Mouse (Mus musculus) hindbrain, embryonic 10.5 days (tissue): ENCODE measurements around the gene Rgs10. TPM values are rescaled to one million over a fixed set of nuclear protein-coding genes. Genes with fewer than 3 reads are reported as not detected.
"Not testable (repeated sequence)": the region's sequence is repeated elsewhere in the genome, so short reads cannot be mapped to it uniquely, and the experiment has no call there.

Experiments
- DNase-seq: peaks from one replicate; pipeline ENCODE4 v3.0.0-alpha.2; 2017; ENCODE audit warnings: low spot score
- H3K27ac ChIP-seq: fragments of 300-500 bp; sonication (generic); 2 replicates; pipeline ENCODE4 v1.5.1; 2016; ENCODE audit warnings: mild to moderate bottlenecking, moderate library complexity
- H3K27me3 ChIP-seq: fragments of 300-500 bp; sonication (generic); 2 replicates; pipeline ENCODE4 v1.6.1; 2016; ENCODE audit warnings: mild to moderate bottlenecking; ENCODE audit not compliant: poor library complexity, insufficient read depth, severe bottlenecking
- H3K36me3 ChIP-seq: fragments of 300-500 bp; sonication (generic); 2 replicates; pipeline ENCODE4 v1.6.1; 2016; ENCODE audit warnings: mild to moderate bottlenecking, moderate library complexity
- H3K4me1 ChIP-seq: fragments of 300-500 bp; sonication (generic); replicated peaks from 2 replicates; pipeline ENCODE4 v1.6.1; 2016; ENCODE audit warnings: mild to moderate bottlenecking
- H3K4me3 ChIP-seq: fragments of 300-500 bp; sonication (generic); 2 replicates; pipeline ENCODE4 v1.5.1; 2016; ENCODE audit warnings: mild to moderate bottlenecking, moderate library complexity
- H3K9me3 ChIP-seq: fragments of 300-500 bp; sonication (generic); 2 replicates; pipeline ENCODE4 v1.6.1; 2016; ENCODE audit warnings: mild to moderate bottlenecking, moderate library complexity
- WGBS: fragments of 180-500 bp; shearing (Covaris S2); methylation state at CpG from one replicate; pipeline ENCODE4 v1.1.7; 2016; 5-methylcytosine and 5-hydroxymethylcytosine counted together
- polyA plus RNA-seq: library from polyadenylated mRNA; unstranded; fragments of >200 nt; fragmentation: Nextera tagmentation; extraction: Ambion mirVana; gene quantifications from 2 replicates; pipeline ENCODE4 v1.2.1, GENCODE M21; 2016

Gene Rgs10
- polyA plus RNA-seq, 1 experiment from 2014 or later: 11.5 TPM

GRCm38 (mm10) chr7:128346522-128346921 is 72.0 kb downstream of the Rgs10 start:
- H3K27ac ChIP-seq: no peak overlapping the region
- no peaks in the 10 kb centered on the region for H3K36me3 ChIP-seq
- no peaks in the 10 kb centered on the region for H3K9me3 ChIP-seq
- H3K27me3 ChIP-seq: no peaks in the 10 kb centered on the region
- WGBS: 88% methylated on average over 2 of the region's 2 CpGs
- no peak for DNase-seq
- H3K4me1 ChIP-seq: peaks cover 5% of the 10 kb centered on the region
- no peak overlapping the region for H3K4me3 ChIP-seq

GRCm38 (mm10) chr7:128345691-128346090 is 72.9 kb downstream of the Rgs10 start:
- no peak overlapping the region for H3K27ac ChIP-seq
- no peak overlapping the region for H3K4me3 ChIP-seq
- 81% methylated on average over 6 of the region's 6 CpGs for WGBS
- H3K36me3 ChIP-seq: no peaks in the 10 kb centered on the region
- no peaks in the 10 kb centered on the region for H3K27me3 ChIP-seq
- no peak for DNase-seq
- H3K4me1 ChIP-seq: peaks cover 5% of the 10 kb centered on the region
- no peaks in the 10 kb centered on the region for H3K9me3 ChIP-seq

GRCm38 (mm10) chr7:128344928-128345653 is 73.5 kb downstream of the Rgs10 start:
- no peak overlapping the region for H3K27ac ChIP-seq
- H3K4me3 ChIP-seq: no peak overlapping the region
- H3K9me3 ChIP-seq: no peaks in the 10 kb centered on the region
- 65% methylated on average over 6 of the region's 6 CpGs for WGBS
- DNase-seq: peak; percentile 76
- H3K4me1 ChIP-seq: peaks cover 5% of the 10 kb centered on the region
- H3K27me3 ChIP-seq: no peaks in the 10 kb centered on the region
- H3K36me3 ChIP-seq: no peaks in the 10 kb centered on the region

GRCm38 (mm10) chr7:128344488-128344887 is 74.1 kb downstream of the Rgs10 start:
- Histone ChIP-seq H3K4me3 (no peak overlapping the region), H3K4me1 (peaks cover 5% of the 10 kb centered on the region), H3K27me3 (no peaks in the 10 kb centered on the region), H3K9me3 (no peaks in the 10 kb centered on the region), H3K27ac (no peak overlapping the region), H3K36me3 (no peaks in the 10 kb centered on the region)
- no peak for DNase-seq
- WGBS: 85% methylated on average over 7 of the region's 7 CpGs

GRCm38 (mm10) chr7:128342691-128343090 is 75.9 kb downstream of the Rgs10 start:
- WGBS: 92% methylated on average over 9 of the region's 10 CpGs
- DNase-seq, H3K27ac ChIP-seq: not testable (repeated sequence)

GRCm38 (mm10) chr7:128340321-128340720 is 78.2 kb downstream of the Rgs10 start:
- not testable (repeated sequence) for H3K27me3 ChIP-seq, H3K4me1 ChIP-seq, H3K36me3 ChIP-seq, H3K27ac ChIP-seq, H3K9me3 ChIP-seq, H3K4me3 ChIP-seq, DNase-seq
- WGBS: 88% methylated on average over 9 of the region's 9 CpGs

More at GRCm38 (mm10) chr7:128342691-128343090, 75.9 kb downstream of the Rgs10 start:
- not testable (repeated sequence) for H3K4me3 ChIP-seq, H3K9me3 ChIP-seq, H3K36me3 ChIP-seq, H3K27me3 ChIP-seq, H3K4me1 ChIP-seq

GRCm38 (mm10) chr7:128332896-128333295 is 85.7 kb downstream of the Rgs10 start:
- no peaks in the 10 kb centered on the region for H3K36me3 ChIP-seq
- no peak overlapping the region for H3K27ac ChIP-seq
- H3K4me1 ChIP-seq: peaks cover 19% of the 10 kb centered on the region
- H3K27me3 ChIP-seq: no peaks in the 10 kb centered on the region
- no peak overlapping the region for H3K4me3 ChIP-seq
- 76% methylated on average over 1 of the region's 1 CpGs for WGBS
- no peak for DNase-seq
- H3K9me3 ChIP-seq: no peaks in the 10 kb centered on the region

GRCm38 (mm10) chr7:128330981-128331380 is 87.6 kb downstream of the Rgs10 start:
- Histone ChIP-seq H3K27me3 (no peaks in the 10 kb centered on the region), H3K9me3 (no peaks in the 10 kb centered on the region), H3K4me3 (no peak overlapping the region), H3K36me3 (no peaks in the 10 kb centered on the region), H3K4me1 (peaks cover 19% of the 10 kb centered on the region), H3K27ac (no peak overlapping the region)
- WGBS: 53% methylated on average over 9 of the region's 9 CpGs
- no peak for DNase-seq

GRCm38 (mm10) chr7:128324977-128325376 is 93.6 kb downstream of the Rgs10 start:
- Histone ChIP-seq H3K36me3 (no peaks in the 10 kb centered on the region), H3K27ac (no peak overlapping the region), H3K4me1 (peaks cover 15% of the 10 kb centered on the region), H3K4me3 (no peak overlapping the region), H3K9me3 (no peaks in the 10 kb centered on the region), H3K27me3 (no peaks in the 10 kb centered on the region)
- DNase-seq: no peak
- WGBS: 89% methylated on average over 1 of the region's 1 CpGs

Other genes starting within 250 kb of the Rgs10 start
- gene Cox6a2, start 212.4 kb downstream of the Rgs10 start, polyA plus RNA-seq: 0.25 TPM in 1 of 2 replicates, not detected in the other
- gene Armc5, start 181.4 kb downstream of the Rgs10 start, polyA plus RNA-seq: 16.7 and 19.6 TPM in 2 replicates
- 10.2 and 13.5 TPM in 2 replicates for gene 9130023H24Rik, start 180.7 kb downstream of the Rgs10 start, polyA plus RNA-seq
- gene Tgfb1i1, start 171.9 kb downstream of the Rgs10 start, polyA plus RNA-seq: 37.9 and 50.9 TPM in 2 replicates
- 0.29 TPM in 1 of 2 replicates, not detected in the other for gene Slc5a2, start 153.1 kb downstream of the Rgs10 start, polyA plus RNA-seq
- 24.7 and 26.8 TPM in 2 replicates for gene BC017158, start 120.6 kb downstream of the Rgs10 start, polyA plus RNA-seq
- 22.4 and 26.0 TPM in 2 replicates for gene Tial1, start 43.0 kb upstream of the Rgs10 start, polyA plus RNA-seq
- gene Bag3, start 104.9 kb upstream of the Rgs10 start, polyA plus RNA-seq: 7.2 and 7.8 TPM in 2 replicates
- gene Inpp5f, start 192.6 kb upstream of the Rgs10 start, polyA plus RNA-seq: 41.5 and 63.6 TPM in 2 replicates